Mouse (Mus musculus): ENCODE measurements around the gene Slc7a14. TPM values are rescaled to one million over a fixed set of nuclear protein-coding genes. Genes with fewer than 3 reads are reported as not detected.

Slc7a14 gene
- polyA plus RNA-seq, 1 experiment, result not detected

GRCm38 (mm10) chr3:31269551-31270317 lies 40.4 kb downstream of the Slc7a14 start:
- 37% methylated on average over 4 of the region's 4 CpGs for WGBS
- TF ChIP-seq POLR2A (IDR thresholded peaks at IDR 0.05; ENCODE audit: borderline replicate concordance, control insufficient read depth, low read depth, low read length) (no peak), CTCF (IDR thresholded peaks at IDR 0.05; ENCODE audit: control insufficient read depth, insufficient read depth, low read length) (no peak)
- no peak overlapping the region for H3K27ac ChIP-seq (ENCODE audit: control insufficient read depth, insufficient read depth, low read depth, low read length, poor library complexity)
- no peaks in the 10 kb centered on the region for H3K4me1 ChIP-seq (ENCODE audit: control insufficient read depth, insufficient read depth, low read length)
- H3K4me3 ChIP-seq (replicated peaks; ENCODE audit: control insufficient read depth, low read depth, low read length), result no peak overlapping the region

- H3K4me3 ChIP-seq (replicated peaks; ENCODE audit: control insufficient read depth, low read depth, low read length), result no peak overlapping the region
- TF ChIP-seq POLR2A (IDR thresholded peaks at IDR 0.05; ENCODE audit: borderline replicate concordance, control insufficient read depth, low read depth, low read length) (no peak), CTCF (IDR thresholded peaks at IDR 0.05; ENCODE audit: control insufficient read depth, insufficient read depth, low read length) (no peak)
- no peak overlapping the region for H3K27ac ChIP-seq (ENCODE audit: control insufficient read depth, insufficient read depth, low read depth, low read length, poor library complexity)
- no peaks in the 10 kb centered on the region for H3K4me1 ChIP-seq (ENCODE audit: control insufficient read depth, insufficient read depth, low read length)
- WGBS, result 74% methylated on average over 2 of the region's 2 CpGs
These were observed 42.3 kb downstream of the Slc7a14 start for GRCm38 (mm10) chr3:31267921-31268320.

GRCm38 (mm10) chr3:31266941-31267340 lies 43.2 kb downstream of the Slc7a14 start:
- no peak for TF ChIP-seq POLR2A (IDR thresholded peaks at IDR 0.05; ENCODE audit: borderline replicate concordance, control insufficient read depth, low read depth, low read length)
- TF ChIP-seq CTCF (IDR thresholded peaks at IDR 0.05; ENCODE audit: control insufficient read depth, insufficient read depth, low read length), result no peak
- WGBS, result 78% methylated on average over 7 of the region's 7 CpGs

GRCm38 (mm10) chr3:31263535-31263934 lies 46.6 kb downstream of the Slc7a14 start:
- no peak overlapping the region for H3K4me3 ChIP-seq (replicated peaks; ENCODE audit: control insufficient read depth, low read depth, low read length)
- H3K27ac ChIP-seq (ENCODE audit: control insufficient read depth, insufficient read depth, low read depth, low read length, poor library complexity), result no peak overlapping the region
- TF ChIP-seq POLR2A (IDR thresholded peaks at IDR 0.05; ENCODE audit: borderline replicate concordance, control insufficient read depth, low read depth, low read length), result no peak
- TF ChIP-seq CTCF (IDR thresholded peaks at IDR 0.05; ENCODE audit: control insufficient read depth, insufficient read depth, low read length), result no peak
- no peaks in the 10 kb centered on the region for H3K4me1 ChIP-seq (ENCODE audit: control insufficient read depth, insufficient read depth, low read length)
- 68% methylated on average over 3 of the region's 3 CpGs for WGBS

More at GRCm38 (mm10) chr3:31266941-31267340, 43.2 kb downstream of the Slc7a14 start:
- Histone ChIP-seq H3K27ac (ENCODE audit: control insufficient read depth, insufficient read depth, low read depth, low read length, poor library complexity) (no peak overlapping the region), H3K4me3 (replicated peaks; ENCODE audit: control insufficient read depth, low read depth, low read length) (no peak overlapping the region), H3K4me1 (ENCODE audit: control insufficient read depth, insufficient read depth, low read length) (no peaks in the 10 kb centered on the region)

GRCm38 (mm10) chr3:31261418-31262014 lies 48.7 kb downstream of the Slc7a14 start:
- Histone ChIP-seq H3K4me1 (ENCODE audit: control insufficient read depth, insufficient read depth, low read length) (no peaks in the 10 kb centered on the region), H3K4me3 (replicated peaks; ENCODE audit: control insufficient read depth, low read depth, low read length) (no peak overlapping the region), H3K27ac (ENCODE audit: control insufficient read depth, insufficient read depth, low read depth, low read length, poor library complexity) (no peak overlapping the region)
- TF ChIP-seq POLR2A (IDR thresholded peaks at IDR 0.05; ENCODE audit: borderline replicate concordance, control insufficient read depth, low read depth, low read length), result no peak
- 82% methylated on average over 7 of the region's 7 CpGs for WGBS

DNA sequence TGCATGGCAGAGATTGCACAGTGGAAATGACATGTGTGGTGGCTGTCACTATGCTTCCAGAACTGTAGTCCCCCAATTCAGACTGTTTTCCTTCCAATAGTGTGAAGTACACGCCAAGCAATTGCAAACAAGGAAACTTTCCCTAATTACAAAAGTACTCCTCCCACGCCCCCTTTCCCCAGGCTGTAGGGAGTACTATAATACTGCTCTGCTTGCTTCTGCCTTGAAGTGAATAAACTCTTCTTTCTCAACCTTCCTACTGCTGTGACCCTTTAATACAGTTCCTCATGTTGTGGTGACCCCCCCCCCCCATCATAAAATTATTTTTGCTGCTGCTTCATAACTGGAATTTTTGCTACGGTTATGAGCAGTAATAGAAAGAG lies 49.2 kb downstream of the Slc7a14 start:
- Histone ChIP-seq H3K4me1 (ENCODE audit: control insufficient read depth, insufficient read depth, low read length) (no peaks in the 10 kb centered on the region), H3K4me3 (replicated peaks; ENCODE audit: control insufficient read depth, low read depth, low read length) (no peak overlapping the region), H3K27ac (ENCODE audit: control insufficient read depth, insufficient read depth, low read depth, low read length, poor library complexity) (no peak overlapping the region)
- no peak for TF ChIP-seq CTCF (IDR thresholded peaks at IDR 0.05; ENCODE audit: control insufficient read depth, insufficient read depth, low read length)
- TF ChIP-seq POLR2A (IDR thresholded peaks at IDR 0.05; ENCODE audit: borderline replicate concordance, control insufficient read depth, low read depth, low read length), result no peak
- WGBS, result 78% methylated on average over 3 of the region's 3 CpGs

- TF ChIP-seq CTCF (IDR thresholded peaks at IDR 0.05; ENCODE audit: control insufficient read depth, insufficient read depth, low read length) (no peak), POLR2A (IDR thresholded peaks at IDR 0.05; ENCODE audit: borderline replicate concordance, control insufficient read depth, low read depth, low read length) (no peak)
- H3K4me1 ChIP-seq (ENCODE audit: control insufficient read depth, insufficient read depth, low read length), result no peaks in the 10 kb centered on the region
- no peak overlapping the region for H3K4me3 ChIP-seq (replicated peaks; ENCODE audit: control insufficient read depth, low read depth, low read length)
- 55% methylated on average over 7 of the region's 7 CpGs for WGBS
- H3K27ac ChIP-seq (ENCODE audit: control insufficient read depth, insufficient read depth, low read depth, low read length, poor library complexity), result no peak overlapping the region
These were observed 49.7 kb downstream of the Slc7a14 start for GRCm38 (mm10) chr3:31260329-31260963.

DNA sequence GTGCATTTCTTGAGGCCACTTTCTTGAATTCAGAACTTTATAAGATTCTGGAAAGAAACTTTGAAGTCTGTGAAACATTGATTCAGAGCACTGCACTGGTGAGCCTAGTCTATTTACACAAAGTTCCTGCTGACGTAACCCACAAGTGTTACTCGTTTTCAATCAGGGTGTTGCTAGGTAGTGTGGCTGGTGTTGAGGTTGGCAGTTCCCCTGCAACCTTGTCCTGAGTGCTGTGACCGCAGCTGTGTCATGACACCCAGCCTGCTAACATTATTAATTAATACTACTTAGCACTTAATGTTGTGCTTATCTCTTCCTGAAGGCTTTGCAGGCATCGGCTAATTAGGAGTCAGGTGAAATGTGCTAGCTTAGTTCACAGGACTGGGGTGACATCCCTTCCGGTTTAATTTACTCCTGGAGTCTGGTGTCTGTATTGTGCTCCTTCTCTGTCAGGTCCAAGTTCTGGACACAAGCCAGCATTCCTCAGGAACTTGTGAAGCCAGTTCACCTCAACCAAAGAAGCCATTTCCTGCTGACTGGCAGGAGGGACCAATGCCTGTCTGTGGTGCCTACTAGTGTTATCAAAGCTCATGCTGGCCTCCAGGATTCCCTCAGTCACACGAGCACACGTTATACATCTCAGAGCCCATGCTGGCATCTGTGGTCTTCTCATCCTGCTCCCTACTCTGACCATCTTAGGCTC lies 50.5 kb downstream of the Slc7a14 start:
- 11% methylated on average over 7 of the region's 7 CpGs for WGBS
- H3K4me1 ChIP-seq (ENCODE audit: control insufficient read depth, insufficient read depth, low read length), result no peaks in the 10 kb centered on the region
- no peak overlapping the region for H3K4me3 ChIP-seq (replicated peaks; ENCODE audit: control insufficient read depth, low read depth, low read length)
- no peak overlapping the region for H3K27ac ChIP-seq (ENCODE audit: control insufficient read depth, insufficient read depth, low read depth, low read length, poor library complexity)
- no peak for TF ChIP-seq POLR2A (IDR thresholded peaks at IDR 0.05; ENCODE audit: borderline replicate concordance, control insufficient read depth, low read depth, low read length)
- no peak for TF ChIP-seq CTCF (IDR thresholded peaks at IDR 0.05; ENCODE audit: control insufficient read depth, insufficient read depth, low read length)
